8 mouse cellular contexts compared by ENCODE assay signal in the genomic region with DNA sequence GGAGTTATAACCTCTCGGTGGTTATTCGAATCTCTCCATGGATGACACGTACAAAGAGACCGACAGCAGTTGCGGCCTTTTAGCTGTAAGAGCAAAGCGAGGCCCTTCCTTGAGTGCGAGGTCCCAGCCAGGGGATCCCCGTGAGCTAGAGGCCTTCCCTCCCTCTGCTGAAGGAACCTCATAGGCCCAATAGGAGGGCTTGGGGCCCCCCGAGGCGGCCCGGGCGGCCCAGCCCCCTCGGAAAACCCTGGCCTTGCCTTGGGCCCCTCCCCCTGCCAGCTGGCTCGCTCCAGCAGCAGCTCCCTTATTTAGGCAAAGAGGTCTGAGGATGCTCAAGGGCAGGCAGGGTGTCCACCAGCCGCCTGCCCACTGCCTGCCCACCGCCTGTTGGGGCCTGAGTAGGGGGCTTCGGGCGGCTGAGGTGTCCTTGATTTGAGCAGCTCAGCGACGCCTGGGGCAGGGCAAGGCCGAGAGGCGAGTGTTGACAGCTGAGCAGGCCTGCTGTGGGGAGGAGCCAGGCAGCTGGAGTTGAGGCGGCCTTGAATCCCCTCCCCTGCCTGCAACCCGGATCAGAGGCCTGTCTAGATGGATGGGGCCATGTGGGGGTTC. TPM values are rescaled to one million over a fixed set of nuclear protein-coding genes. Genes with fewer than 3 reads are reported as not detected.
DNase-seq lines count a peak whose midpoint lies in the region; ATAC-seq and TF ChIP-seq lines count a peak whose summit lies in the region.

No protein-coding gene starts in this region.

- H3K36me3 ChIP-seq in C2C12 (ENCODE audit: control insufficient read depth, insufficient read depth): no peaks in the 10 kb centered on the region
- no peaks in the 10 kb centered on the region for H3K36me3 ChIP-seq in ES-Bruce4 (ENCODE audit: control insufficient read depth, insufficient read depth, low read length, poor library complexity, severe bottlenecking)
- peaks cover 4% of the 10 kb centered on the region; the same call in 1 of the 2 replicates for H3K36me3 ChIP-seq in heart, postnatal 0 days (replicated peaks; ENCODE audit: control insufficient read depth, insufficient read depth, low read length)
- H3K36me3 ChIP-seq in liver, embryonic 14.5 days (replicated peaks; ENCODE audit: control insufficient read depth, insufficient read depth, low read depth): no peaks in the 10 kb centered on the region
- H3K36me3 ChIP-seq in small intestine, adult 2 months (ENCODE audit: control insufficient read depth, insufficient read depth, low read length): no peaks in the 10 kb centered on the region

- no peaks in the 10 kb centered on the region for H3K79me2 ChIP-seq in C2C12 (ENCODE audit: control insufficient read depth, insufficient read depth)

- no peaks in the 10 kb centered on the region for H3K9me3 ChIP-seq in ES-Bruce4 (replicated peaks; ENCODE audit: control insufficient read depth, insufficient read depth, low read length, poor library complexity, severe bottlenecking)
- no peaks in the 10 kb centered on the region for H3K9me3 ChIP-seq in heart, postnatal 0 days (replicated peaks; ENCODE audit: control insufficient read depth, low read length)
- H3K9me3 ChIP-seq in liver, embryonic 14.5 days (ENCODE audit: control insufficient read depth, low read length): no peaks in the 10 kb centered on the region

- H3K27ac ChIP-seq in ES-Bruce4 (ENCODE audit: insufficient read depth, low read length): no peak overlapping the region
- peak overlapping the region; percentile 98 for H3K27ac ChIP-seq in heart, postnatal 0 days (ENCODE audit: low read depth)
- H3K27ac ChIP-seq in liver, embryonic 14.5 days: no peak overlapping the region
- H3K27ac ChIP-seq in small intestine, adult 2 months (ENCODE audit: insufficient read depth, low read depth, low read length): peak overlapping the region; percentile 57

- peak; percentile 61 for DNase-seq in embryo, embryonic 11.5 days (ENCODE audit: low read depth, low spot score)
- peak; percentile 91 for DNase-seq in heart, postnatal 0 days (ENCODE audit: low spot score)
- no peak for DNase-seq in liver, embryonic 14.5 days (ENCODE audit: low read depth in 3 of 3, low spot score in 3 of 3)
- no peak for DNase-seq in layer of hippocampus, postnatal 36 days
- DNase-seq in layer of hippocampus, postnatal 25 days (ENCODE audit: extremely low spot score in 1 of 2, low spot score in 1 of 2): no peak

- H3K27me3 ChIP-seq in C2C12 (ENCODE audit: control insufficient read depth, insufficient read depth, insufficient read length) (peaks cover 3% of the 10 kb centered on the region), ES-Bruce4 (ENCODE audit: control insufficient read depth, insufficient read depth, low read length, poor library complexity, severe bottlenecking) (no peaks in the 10 kb centered on the region)
- no peaks in the 10 kb centered on the region for H3K27me3 ChIP-seq in heart, postnatal 0 days (ENCODE audit: control insufficient read depth, insufficient read depth, low read length)
- peaks cover 64% of the 10 kb centered on the region for H3K27me3 ChIP-seq in liver, embryonic 14.5 days (ENCODE audit: control insufficient read depth, insufficient read depth, low read length)
- H3K27me3 ChIP-seq in small intestine, adult 2 months (ENCODE audit: control insufficient read depth, insufficient read depth, low read length): peaks cover 28% of the 10 kb centered on the region

- H3K4me3 ChIP-seq in C2C12 (ENCODE audit: insufficient read depth, poor library complexity, severe bottlenecking) (peak overlapping the region; percentile 25), ES-Bruce4 (ENCODE audit: low read depth, low read length) (peak overlapping the region; percentile 60)
- peak overlapping the region; percentile 81 for H3K4me3 ChIP-seq in heart, postnatal 0 days (ENCODE audit: low read depth, low read length)
- no peak overlapping the region for H3K4me3 ChIP-seq in liver, embryonic 14.5 days (ENCODE audit: insufficient read depth in 1 of 2, low read depth in 2 of 2, low read length in 2 of 2)
- H3K4me3 ChIP-seq in small intestine, adult 2 months (ENCODE audit: low read depth, low read length): peak overlapping the region; percentile 65

- 6% methylated on average over 24 of the region's 24 CpGs for WGBS in heart, postnatal 0 days
- 3% methylated on average over 24 of the region's 24 CpGs for WGBS in liver, embryonic 14.5 days (ENCODE audit: insufficient replicate concordance)
- WGBS in small intestine, adult 2 months: 7% methylated on average over 24 of the region's 24 CpGs

- no peak for TF ChIP-seq CTCF in C2C12 (IDR thresholded peaks at IDR 0.05; ENCODE audit: control insufficient read depth, insufficient read depth, insufficient read length)
- TF ChIP-seq CTCF in ES-Bruce4 (IDR thresholded peaks at IDR 0.05; ENCODE audit: low read depth, low read length): no peak
- TF ChIP-seq CTCF in heart, postnatal 0 days (IDR thresholded peaks at IDR 0.05; ENCODE audit: low read depth): no peak; the same call in 1 of the 2 replicates
- no peak for TF ChIP-seq CTCF in liver, embryonic 14.5 days (IDR thresholded peaks at IDR 0.05; ENCODE audit: low read depth)
- TF ChIP-seq CTCF in small intestine, adult 2 months (IDR thresholded peaks at IDR 0.05; ENCODE audit: extremely low read depth, insufficient read length, insufficient replicate concordance, low read depth, low read length): no peak

- TF ChIP-seq EP300 in ES-Bruce4 (IDR thresholded peaks at IDR 0.05; ENCODE audit: insufficient read depth, low read depth, low read length): 0 out of 2 replicates have a peak, but pooled peaks have one; percentile 3
- peak; percentile 93 for TF ChIP-seq EP300 in heart, postnatal 0 days (IDR thresholded peaks at IDR 0.05; ENCODE audit: low read depth)
- TF ChIP-seq EP300 in liver, embryonic 14.5 days (IDR thresholded peaks at IDR 0.05; ENCODE audit: low read depth): no peak

- peak; percentile 68 for ATAC-seq in heart, postnatal 0 days (ENCODE audit: insufficient read depth, low read depth)
- ATAC-seq in liver, embryonic 14.5 days (ENCODE audit: insufficient read depth): no peak

- H3K4me2 ChIP-seq in heart, postnatal 0 days (ENCODE audit: low read depth, low read length): peak overlapping the region; percentile 79
- peak overlapping the region; percentile 64 for H3K4me2 ChIP-seq in liver, embryonic 14.5 days (ENCODE audit: low read depth)

- H3ac ChIP-seq in C2C12 (ENCODE audit: control insufficient read depth, insufficient read length, low read depth): no peak overlapping the region

- peak overlapping the region; percentile 0; the same call in 1 of the 2 replicates for H3K9ac ChIP-seq in ES-Bruce4 (ENCODE audit: low read depth, poor library complexity, severe bottlenecking)
- H3K9ac ChIP-seq in heart, postnatal 0 days (replicated peaks; ENCODE audit: low read depth, low read length): peak overlapping the region; percentile 95
- H3K9ac ChIP-seq in liver, embryonic 14.5 days (replicated peaks): no peak overlapping the region

- H3K4me1 ChIP-seq in ES-Bruce4 (ENCODE audit: control insufficient read depth, insufficient read depth, low read length): peaks cover 2% of the 10 kb centered on the region
- H3K4me1 ChIP-seq in heart, postnatal 0 days (ENCODE audit: control insufficient read depth, insufficient read depth): peaks cover 31% of the 10 kb centered on the region
- H3K4me1 ChIP-seq in liver, embryonic 14.5 days (replicated peaks; ENCODE audit: control insufficient read depth in 2 of 2, insufficient read depth in 2 of 2, low read length in 1 of 2): peaks cover 0 to 2% of the 10 kb centered on the region in 2 experiments; a peak in 1 of 4 replicates
- peaks cover 17% of the 10 kb centered on the region for H3K4me1 ChIP-seq in small intestine, adult 2 months (ENCODE audit: control insufficient read depth, insufficient read depth, insufficient read length, low read length)

- H3K79me3 ChIP-seq in C2C12 (ENCODE audit: low read depth): no peaks in the 10 kb centered on the region

- TF ChIP-seq POLR2A in ES-Bruce4 (IDR thresholded peaks at IDR 0.05; ENCODE audit: insufficient read depth, low read length): no peak
- TF ChIP-seq POLR2A in small intestine, adult 2 months (IDR thresholded peaks at IDR 0.05; ENCODE audit: low read depth, low read length): no peak

RNA-seq across cellular contexts. Expression of a gene that starts 1.0 kb away (rescaled TPM):
- polyA plus RNA-seq in C2C12 (2012; fragmentation: generic; extraction: Trizol) (3.1 TPM), ES-Bruce4 (2011; ENCODE audit: insufficient read depth, insufficient read length, low read depth, missing spikeins) (3.3 and 5.8 TPM in 2 replicates)
- total RNA-seq in heart, postnatal 0 days (2014; rRNA removed; ENCODE audit: low replicate concordance): 86.1 and 120 TPM in 2 replicates
- 29.4 and 32.1 TPM in 2 replicates for polyA plus RNA-seq in heart, postnatal 0 days (2015; fragmentation: Nextera tagmentation; extraction: Ambion mirVana)
- 0.44 and 0.93 TPM in 2 replicates for polyA plus RNA-seq in liver, embryonic 14.5 days (2012; rRNA removed)
- polyA plus RNA-seq in liver, embryonic 14.5 days (2014; fragmentation: Nextera tagmentation; extraction: Ambion mirVana): 0.05 and 0.28 TPM in 2 replicates
- polyA plus RNA-seq in small intestine, adult 2 months (2012; rRNA removed): 21.9 and 26.3 TPM in 2 replicates
- 10 to 100 TPM; 21.3 to 23.7 TPM for total RNA-seq in layer of hippocampus, postnatal 36 days (2021)
- total RNA-seq in layer of hippocampus, postnatal 25 days (2021): 10 to 100 TPM; 20.1 to 21.9 TPM

RNA-seq across cellular contexts. Expression of a gene that starts 12.3 kb away (rescaled TPM):
- polyA plus RNA-seq in C2C12 (2012; fragmentation: generic; extraction: Trizol) (0.13 TPM), ES-Bruce4 (2011; ENCODE audit: insufficient read depth, insufficient read length, low read depth, missing spikeins) (1.1 and 1.2 TPM in 2 replicates)
- 50.9 and 52.1 TPM in 2 replicates for total RNA-seq in heart, postnatal 0 days (2014; rRNA removed; ENCODE audit: low replicate concordance)
- polyA plus RNA-seq in heart, postnatal 0 days (2015; fragmentation: Nextera tagmentation; extraction: Ambion mirVana): 21.1 and 25.6 TPM in 2 replicates
- polyA plus RNA-seq in liver, embryonic 14.5 days (2012; rRNA removed): 1.3 and 1.4 TPM in 2 replicates
- polyA plus RNA-seq in liver, embryonic 14.5 days (2014; fragmentation: Nextera tagmentation; extraction: Ambion mirVana): 1.5 TPM in 2 replicates
- polyA plus RNA-seq in small intestine, adult 2 months (2012; rRNA removed): 2.8 and 4.0 TPM in 2 replicates
- 1 to 10 TPM; 6.1 to 6.4 TPM for total RNA-seq in layer of hippocampus, postnatal 36 days (2021)
- 1 to 10 TPM; 6.7 to 8.4 TPM for total RNA-seq in layer of hippocampus, postnatal 25 days (2021)

RNA-seq across cellular contexts. Expression of a gene that starts 39.6 kb away (rescaled TPM):
- polyA plus RNA-seq in C2C12 (2012; fragmentation: generic; extraction: Trizol): 0.48 TPM
- polyA plus RNA-seq in ES-Bruce4 (2011; ENCODE audit: insufficient read depth, insufficient read length, low read depth, missing spikeins): 10.3 and 10.6 TPM in 2 replicates
- total RNA-seq in heart, postnatal 0 days (2014; rRNA removed; ENCODE audit: low replicate concordance): 0.15 and 0.66 TPM in 2 replicates
- polyA plus RNA-seq in heart, postnatal 0 days (2015; fragmentation: Nextera tagmentation; extraction: Ambion mirVana): 0.34 and 0.47 TPM in 2 replicates
- polyA plus RNA-seq in liver, embryonic 14.5 days (2012; rRNA removed): 0.42 and 0.57 TPM in 2 replicates
- 0.14 and 0.35 TPM in 2 replicates for polyA plus RNA-seq in liver, embryonic 14.5 days (2014; fragmentation: Nextera tagmentation; extraction: Ambion mirVana)
- 0.43 and 1.9 TPM in 2 replicates for polyA plus RNA-seq in small intestine, adult 2 months (2012; rRNA removed)
- total RNA-seq in layer of hippocampus, postnatal 36 days (2021): 1 to 10 TPM; 3.0 to 4.2 TPM
- 1 to 10 TPM; 2.6 to 3.3 TPM for total RNA-seq in layer of hippocampus, postnatal 25 days (2021)

RNA-seq across cellular contexts. Expression of a gene that starts 41.1 kb away (rescaled TPM):
- polyA plus RNA-seq in C2C12 (2012; fragmentation: generic; extraction: Trizol): 25.1 TPM
- polyA plus RNA-seq in ES-Bruce4 (2011; ENCODE audit: insufficient read depth, insufficient read length, low read depth, missing spikeins): 28.8 and 29.6 TPM in 2 replicates
- total RNA-seq in heart, postnatal 0 days (2014; rRNA removed; ENCODE audit: low replicate concordance): 141 and 159 TPM in 2 replicates
- polyA plus RNA-seq in heart, postnatal 0 days (2015; fragmentation: Nextera tagmentation; extraction: Ambion mirVana): 69.2 and 73.2 TPM in 2 replicates
- 16.9 and 20.4 TPM in 2 replicates for polyA plus RNA-seq in liver, embryonic 14.5 days (2012; rRNA removed)
- 18.0 and 19.5 TPM in 2 replicates for polyA plus RNA-seq in liver, embryonic 14.5 days (2014; fragmentation: Nextera tagmentation; extraction: Ambion mirVana)
- 53.2 and 83.7 TPM in 2 replicates for polyA plus RNA-seq in small intestine, adult 2 months (2012; rRNA removed)
- 10 to 100 TPM; 51.9 to 58.7 TPM for total RNA-seq in layer of hippocampus, postnatal 36 days (2021)
- total RNA-seq in layer of hippocampus, postnatal 25 days (2021): 10 to 100 TPM; 52.3 to 54.1 TPM

Comparison
In these comparisons a context has a peak if more than half of its experiments do, and no peak if none do; other contexts are left out.
1. H3K4me3 ChIP-seq: peak in C2C12 (single experiment), ES-Bruce4 (single experiment), heart, postnatal 0 days (single experiment) and small intestine, adult 2 months (single experiment); none in liver, embryonic 14.5 days (0 of 2).
2. H3K27ac ChIP-seq: peak in heart, postnatal 0 days (single experiment) and small intestine, adult 2 months (single experiment); none in ES-Bruce4 (single experiment) and liver, embryonic 14.5 days (single experiment).
3. DNase-seq: peak in embryo, embryonic 11.5 days (single experiment) and heart, postnatal 0 days (single experiment); none in liver, embryonic 14.5 days (0 of 3), layer of hippocampus, postnatal 36 days (0 of 2) and layer of hippocampus, postnatal 25 days (0 of 2).